Mouse (Mus musculus): Measurements from ENCODE around the gene Adm2. TPM values are rescaled to one million over a fixed set of nuclear protein-coding genes. Genes with fewer than 3 reads are reported as not detected.

Adm2 gene
- 0.18 TPM in 1 of 2 replicates, not detected in the other for polyA plus RNA-seq (2012; rRNA removed; ENCODE audit: low replicate concordance)

DNA sequence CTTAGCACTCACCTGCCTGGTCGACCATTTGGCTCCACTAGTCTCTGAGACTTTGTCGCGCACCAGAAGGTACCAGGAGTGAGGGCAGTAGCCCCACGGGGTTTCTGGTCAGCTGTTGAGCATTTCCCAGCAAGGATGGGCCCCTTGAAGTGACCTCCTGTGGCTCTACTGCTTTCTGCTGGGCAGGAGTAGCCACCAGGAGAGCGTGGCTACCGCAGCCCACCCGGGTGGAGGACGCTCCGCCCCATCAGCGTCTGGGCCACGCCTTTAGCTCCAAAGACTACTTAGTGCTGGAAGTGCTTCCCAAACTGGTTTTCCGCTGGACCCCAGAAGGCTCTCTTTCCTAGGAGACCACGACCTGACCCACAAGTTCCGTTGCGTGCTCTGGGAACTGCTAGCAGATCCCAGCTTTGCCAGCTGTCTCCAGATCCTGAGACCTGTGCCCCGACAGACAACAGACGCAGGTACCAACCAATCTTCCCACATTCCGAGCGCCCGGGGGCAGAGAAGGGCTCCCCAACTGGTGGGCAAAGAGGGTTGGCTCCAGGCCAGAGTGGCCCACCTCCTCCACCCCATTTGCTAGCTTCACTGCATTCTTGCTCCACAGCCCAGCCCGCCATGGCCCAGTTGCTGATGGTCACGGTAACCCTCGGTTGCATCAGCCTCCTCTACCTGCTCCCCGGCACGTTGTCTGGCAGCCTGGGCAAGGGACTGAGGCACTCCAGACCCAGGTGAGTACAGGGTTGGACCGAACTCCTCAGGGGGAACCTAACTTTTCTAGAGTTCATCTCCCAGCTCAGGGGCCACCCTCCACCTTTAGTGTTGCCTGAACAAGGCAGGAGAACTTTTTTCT is at the start of gene Adm2:
Gene Adm2 (plus strand): TSS at position 51 of the 853 bp plus-strand sequence.

DNA sequence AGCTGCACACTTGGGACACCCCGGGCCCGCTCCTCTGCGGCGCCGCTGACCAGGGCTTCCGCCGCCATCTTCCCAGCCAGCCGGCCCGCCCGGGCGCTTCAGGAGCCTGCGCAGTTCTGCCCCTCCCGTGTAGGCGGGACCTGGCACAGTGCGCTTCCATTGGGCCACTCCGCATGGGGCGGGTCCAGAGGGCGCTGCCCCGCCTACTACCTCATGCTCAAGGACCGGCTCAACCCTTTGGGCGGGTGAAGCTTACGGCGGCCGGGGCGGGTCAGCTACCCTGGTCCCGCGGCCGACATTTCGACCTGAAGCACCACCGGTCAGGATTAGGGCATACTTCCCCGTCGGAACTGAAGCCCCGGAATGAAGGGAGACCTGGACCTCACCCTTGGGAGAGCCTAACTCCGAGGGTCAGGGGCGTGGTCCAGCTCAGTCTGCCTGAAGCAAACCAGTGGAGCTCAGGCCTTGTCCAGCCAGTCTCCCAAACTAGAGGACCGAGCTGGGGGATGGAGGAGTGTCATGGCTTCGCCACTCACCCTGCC is 7.3 kb upstream of the Adm2 start, which contains the start of gene Sbf1:
Gene Sbf1 (minus strand): TSS at position 122 of the 542 bp plus-strand sequence.

DNA sequence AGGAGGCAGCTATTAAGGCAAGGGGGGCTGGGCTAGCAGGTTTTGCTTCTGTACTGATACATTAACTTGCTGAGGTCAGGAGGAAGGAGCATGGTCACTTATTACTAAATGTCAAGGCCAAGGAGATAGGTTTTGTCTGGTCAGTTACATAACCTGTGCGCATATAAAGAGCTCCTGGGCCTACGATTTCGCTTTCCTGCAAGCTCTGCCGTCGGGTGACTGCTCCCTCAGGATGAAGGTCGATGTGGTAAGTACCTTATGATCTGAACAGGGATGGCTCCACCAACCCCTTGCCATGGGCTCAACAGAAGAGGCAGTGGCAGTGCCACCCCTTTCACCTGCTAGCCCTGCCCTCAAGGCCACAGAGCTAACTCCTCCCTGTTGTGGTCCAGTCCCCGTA is 11.8 kb downstream of the Adm2 start, which contains the start of gene Miox:
Gene Miox (plus strand): TSS at position 128 of the 400 bp plus-strand sequence.

DNA sequence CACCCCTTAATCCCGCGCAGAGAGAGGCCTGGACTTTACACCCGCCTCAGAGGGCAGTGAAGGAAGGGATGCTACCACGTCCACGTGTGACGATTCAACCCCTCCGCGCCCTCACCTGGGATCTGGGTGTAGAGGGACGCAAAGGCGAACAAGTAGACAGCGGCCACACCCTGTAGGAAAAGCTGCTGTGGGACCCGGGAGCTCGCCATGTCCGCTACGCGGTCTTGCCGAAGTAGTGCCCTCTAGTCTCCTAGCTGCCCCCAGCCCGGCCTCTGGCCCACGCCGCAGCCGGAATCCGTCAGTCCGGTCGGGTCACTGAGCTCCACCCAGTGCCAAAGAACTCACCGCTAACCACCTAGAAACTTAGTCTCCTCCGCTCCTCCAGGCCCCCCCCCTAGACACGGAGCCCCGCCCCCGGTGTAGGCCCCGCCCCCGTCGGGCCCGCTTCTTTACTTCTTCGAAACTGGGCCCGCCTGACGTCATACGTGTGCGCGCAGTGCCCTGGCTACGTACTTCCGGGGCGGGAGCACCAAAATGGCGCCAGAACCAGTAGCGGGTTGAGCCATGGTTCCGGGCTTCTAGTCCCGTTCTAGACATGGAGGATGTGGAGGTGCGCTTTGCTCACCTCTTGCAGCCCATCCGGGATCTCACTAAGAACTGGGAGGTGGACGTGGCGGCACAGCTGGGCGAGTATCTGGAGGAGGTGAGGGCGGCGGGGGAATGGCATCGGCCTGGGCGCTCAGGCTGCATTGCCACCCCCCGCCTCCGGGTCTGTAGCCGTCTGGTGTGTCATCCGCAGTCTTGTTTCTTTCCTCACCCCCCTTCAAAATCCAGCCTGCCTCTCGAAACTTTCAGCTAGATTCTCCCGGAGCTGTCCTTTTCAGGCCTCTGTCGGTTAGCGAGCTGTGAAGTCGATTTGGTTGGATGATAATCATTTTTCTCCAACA is 33.0 kb downstream of the Adm2 start, which contains the start of the genes Lmf2 and Ncaph2:
Gene Lmf2 (minus strand): TSS at position 419 of the 947 bp plus-strand sequence.
Gene Ncaph2 (plus strand): TSS at position 479 of the 947 bp plus-strand sequence.

DNA sequence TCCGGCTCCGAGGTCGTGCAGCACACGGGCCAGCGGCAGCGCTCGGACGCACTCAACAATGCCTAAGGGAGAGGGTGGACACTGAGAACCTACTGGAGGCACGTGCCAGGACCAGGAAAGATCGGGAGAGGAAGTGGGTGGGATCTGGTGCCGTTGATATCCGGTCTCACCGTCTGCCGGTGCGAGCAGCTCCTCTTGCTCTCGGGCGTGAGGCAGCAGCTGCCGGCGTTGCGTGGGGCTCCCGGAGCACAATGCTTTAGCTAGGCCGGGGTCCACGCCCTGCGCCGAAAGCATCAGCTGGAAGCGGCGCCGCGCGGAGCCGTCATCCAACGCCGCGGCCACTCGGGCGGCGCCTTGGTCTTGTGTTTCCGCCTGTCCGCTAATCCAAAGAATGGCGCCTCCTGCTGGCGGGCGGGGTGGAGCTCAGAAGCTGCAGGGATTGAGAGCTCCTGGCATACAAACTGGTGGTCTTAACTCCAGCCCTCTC is 51.3 kb downstream of the Adm2 start, which contains the start of gene Sco2:
Gene Sco2 (minus strand): TSS at position 85 of the 487 bp plus-strand sequence.

Other genes starting within 250 kb of the Adm2 start
- gene Trabd, start 247.6 kb upstream of the Adm2 start, polyA plus RNA-seq (2012; rRNA removed; ENCODE audit: low replicate concordance), result 33.3 and 53.5 TPM in 2 replicates
- 40.9 and 49.5 TPM in 2 replicates for gene Selenoo, start 233.6 kb upstream of the Adm2 start, polyA plus RNA-seq (2012; rRNA removed; ENCODE audit: low replicate concordance)
- 27.8 and 39.6 TPM in 2 replicates for gene Tubgcp6, start 199.6 kb upstream of the Adm2 start, polyA plus RNA-seq (2012; rRNA removed; ENCODE audit: low replicate concordance)
- gene Hdac10, start 194.0 kb upstream of the Adm2 start, polyA plus RNA-seq (2012; rRNA removed; ENCODE audit: low replicate concordance), result 41.7 and 54.8 TPM in 2 replicates
- 18.6 and 31.5 TPM in 2 replicates for gene Mapk12, start 182.0 kb upstream of the Adm2 start, polyA plus RNA-seq (2012; rRNA removed; ENCODE audit: low replicate concordance)
- 11.1 and 14.2 TPM in 2 replicates for gene Mapk11, start 173.1 kb upstream of the Adm2 start, polyA plus RNA-seq (2012; rRNA removed; ENCODE audit: low replicate concordance)
- 65.4 and 208 TPM in 2 replicates for gene Plxnb2, start 141.9 kb upstream of the Adm2 start, polyA plus RNA-seq (2012; rRNA removed; ENCODE audit: low replicate concordance)
- gene Dennd6b, start 126.2 kb upstream of the Adm2 start, polyA plus RNA-seq (2012; rRNA removed; ENCODE audit: low replicate concordance), result 12.7 and 21.1 TPM in 2 replicates
- gene Ppp6r2, start 111.2 kb upstream of the Adm2 start, polyA plus RNA-seq (2012; rRNA removed; ENCODE audit: low replicate concordance), result 60.4 and 149 TPM in 2 replicates
- 169 and 209 TPM in 2 replicates for gene Sbf1, start 7.4 kb upstream of the Adm2 start, polyA plus RNA-seq (2012; rRNA removed; ENCODE audit: low replicate concordance)
- gene Miox, start 11.7 kb downstream of the Adm2 start, polyA plus RNA-seq (2012; rRNA removed; ENCODE audit: low replicate concordance), result not detected in 2 replicates
- 49.7 and 68.9 TPM in 2 replicates for gene Lmf2, start 32.9 kb downstream of the Adm2 start, polyA plus RNA-seq (2012; rRNA removed; ENCODE audit: low replicate concordance)
- gene Ncaph2, start 33.0 kb downstream of the Adm2 start, polyA plus RNA-seq (2012; rRNA removed; ENCODE audit: low replicate concordance), result 111 and 131 TPM in 2 replicates
- 31.0 and 49.1 TPM in 2 replicates for gene Sco2, start 51.1 kb downstream of the Adm2 start, polyA plus RNA-seq (2012; rRNA removed; ENCODE audit: low replicate concordance)
- 2.2 and 2.5 TPM in 2 replicates for gene Tymp, start 54.3 kb downstream of the Adm2 start, polyA plus RNA-seq (2012; rRNA removed; ENCODE audit: low replicate concordance)
- gene Odf3b, start 56.6 kb downstream of the Adm2 start, polyA plus RNA-seq (2012; rRNA removed; ENCODE audit: low replicate concordance), result 3.5 and 8.1 TPM in 2 replicates
- gene Klhdc7b, start 62.2 kb downstream of the Adm2 start, polyA plus RNA-seq (2012; rRNA removed; ENCODE audit: low replicate concordance), result not detected in 2 replicates
- not detected in 2 replicates for gene Syce3, start 87.8 kb downstream of the Adm2 start, polyA plus RNA-seq (2012; rRNA removed; ENCODE audit: low replicate concordance)
- 23.9 and 81.0 TPM in 2 replicates for gene Cpt1b, start 103.1 kb downstream of the Adm2 start, polyA plus RNA-seq (2012; rRNA removed; ENCODE audit: low replicate concordance)
- 1.1 and 1.2 TPM in 2 replicates for gene C730034F03Rik, start 106.9 kb downstream of the Adm2 start, polyA plus RNA-seq (2012; rRNA removed; ENCODE audit: low replicate concordance)
- gene Gm44502, start 107.0 kb downstream of the Adm2 start, polyA plus RNA-seq (2012; rRNA removed; ENCODE audit: low replicate concordance), result 0.53 TPM in 1 of 2 replicates, not detected in the other
- 74.5 and 84.9 TPM in 2 replicates for gene Chkb, start 107.2 kb downstream of the Adm2 start, polyA plus RNA-seq (2012; rRNA removed; ENCODE audit: low replicate concordance)
- gene Mapk8ip2, start 131.2 kb downstream of the Adm2 start, polyA plus RNA-seq (2012; rRNA removed; ENCODE audit: low replicate concordance), result 0.03 and 0.73 TPM in 2 replicates
- 58.6 and 80.0 TPM in 2 replicates for gene Arsa, start 154.7 kb downstream of the Adm2 start, polyA plus RNA-seq (2012; rRNA removed; ENCODE audit: low replicate concordance)
- gene Shank3, start 176.9 kb downstream of the Adm2 start, polyA plus RNA-seq (2012; rRNA removed; ENCODE audit: low replicate concordance), result 28.8 and 64.8 TPM in 2 replicates
- gene Acr, start 245.6 kb downstream of the Adm2 start, polyA plus RNA-seq (2012; rRNA removed; ENCODE audit: low replicate concordance), result 1.2 and 3.3 TPM in 2 replicates

Data from subcutaneous adipose tissue, adult 2 months (tissue).